29 mouse cellular contexts compared by ENCODE assay signal in genomic region chr8:34662532-34662931, GRCm38 (mm10).
"Had no signal": no experiment of that assay in that cellular context is flagged by ENCODE, and none has a peak within 500 bp of the region (broad histone marks: within the 10 kb centered on the region; RNA-seq: fewer than 3 reads in every experiment).

No protein-coding gene starts in this region.

- H3K27me3 ChIP-seq: limb, embryonic 12.5 days; limb, embryonic 13.5 days; limb, embryonic 15.5 days; liver, embryonic 12.5 days; liver, embryonic 13.5 days; liver, embryonic 15.5 days; lung, embryonic 15.5 days; megakaryocyte, embryonic 14.5 days; midbrain, embryonic 12.5 days; midbrain, embryonic 13.5 days; midbrain, embryonic 15.5 days had no signal

- H3K4me3 ChIP-seq: limb, embryonic 10.5 days; limb, embryonic 12.5 days; limb, embryonic 13.5 days; limb, embryonic 15.5 days; liver, embryonic 12.5 days; liver, embryonic 13.5 days; liver, embryonic 15.5 days; lung, embryonic 15.5 days; megakaryocyte, embryonic 14.5 days; midbrain, embryonic 10.5 days; midbrain, embryonic 12.5 days; midbrain, embryonic 13.5 days; midbrain, embryonic 15.5 days; myocyte had no signal

- H3K27ac ChIP-seq: limb, embryonic 10.5 days; limb, embryonic 12.5 days; limb, embryonic 13.5 days; limb, embryonic 15.5 days; liver, embryonic 12.5 days; liver, embryonic 13.5 days; liver, embryonic 14.5 days; liver, embryonic 15.5 days; lung, embryonic 15.5 days; macrophage; midbrain, embryonic 10.5 days; midbrain, embryonic 12.5 days; midbrain, embryonic 13.5 days; midbrain, embryonic 15.5 days had no signal

- ATAC-seq: liver, embryonic 12.5 days; liver, postnatal 0 days; lung, postnatal 0 days; midbrain, embryonic 13.5 days; midbrain, embryonic 15.5 days; midbrain, embryonic 16.5 days had no signal

- DNase-seq: left cerebral cortex, postnatal 4 days; liver; liver, embryonic 13.5 days; liver, postnatal 0 days; lung, adult 18-20 months; lung, adult 2 months; lung, embryonic 14.5 days; lung, postnatal 10 days; lung, postnatal 14 days; lung, postnatal 36 days; lung, postnatal 4 days; midbrain, embryonic 14.5 days had no signal
